Mouse (Mus musculus): Measurements from ENCODE around the gene Bad.

The Bad gene

DNA sequence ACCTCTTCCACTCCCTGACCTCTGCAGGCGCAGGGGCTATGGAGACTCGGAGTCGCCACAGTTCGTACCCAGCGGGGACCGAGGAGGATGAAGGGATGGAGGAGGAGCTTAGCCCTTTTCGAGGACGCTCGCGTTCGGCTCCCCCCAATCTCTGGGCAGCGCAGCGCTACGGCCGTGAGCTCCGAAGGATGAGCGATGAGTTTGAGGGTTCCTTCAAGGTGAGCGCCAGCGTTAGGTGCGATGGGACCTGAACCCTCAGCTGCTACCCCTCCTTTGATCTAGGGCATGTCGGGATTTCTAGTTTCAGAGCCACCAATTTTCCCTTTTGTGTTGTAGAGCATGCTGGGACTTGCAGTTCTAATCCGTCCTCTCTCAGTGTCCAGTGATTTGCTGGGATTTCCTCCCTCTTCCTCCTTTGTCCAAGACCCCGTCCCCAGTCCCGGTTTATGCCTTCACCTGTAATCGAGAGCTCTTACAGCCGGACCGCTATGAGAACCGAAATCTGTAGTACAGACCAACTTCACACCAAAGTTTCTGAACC lies 9.0 kb downstream of the Bad start:
- in situ Hi-C loops (cut with MboI; ENCODE audit: low pct_unique_long_range_greater_than_20kb in 1 of 2, low sequenced_read_pairs in 2 of 2, unreplicated experiment in 1 of 2) = no loop called here

DNA sequence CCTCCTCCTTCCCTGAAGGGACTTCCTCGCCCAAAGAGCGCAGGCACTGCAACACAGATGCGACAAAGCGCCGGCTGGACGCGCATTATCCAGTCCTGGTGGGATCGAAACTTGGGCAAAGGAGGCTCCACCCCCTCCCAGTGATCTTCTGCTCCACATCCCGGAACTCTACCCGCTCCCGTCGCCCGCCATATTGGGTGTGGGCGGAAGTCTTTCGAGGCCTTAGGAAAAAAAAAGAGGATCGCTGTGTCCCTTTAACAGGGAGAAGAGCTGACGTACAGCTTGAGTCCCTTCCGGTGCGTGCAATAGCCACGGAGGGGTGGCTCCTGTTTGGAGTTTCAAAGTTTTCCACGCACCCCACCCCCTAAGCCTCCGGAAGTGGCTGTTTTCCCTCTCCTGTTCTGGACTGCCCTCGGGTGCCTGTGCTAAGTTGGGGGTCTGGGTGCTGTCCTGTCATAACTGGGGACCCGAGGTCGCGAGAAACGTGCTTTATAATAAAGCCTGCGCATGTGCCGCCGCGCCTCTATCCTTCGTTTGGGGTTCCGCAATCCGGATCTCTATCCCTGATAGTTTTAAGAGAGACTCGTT lies 9.8 kb downstream of the Bad start:
- in situ Hi-C loops (cut with MboI; ENCODE audit: low pct_unique_long_range_greater_than_20kb in 1 of 2, low sequenced_read_pairs in 2 of 2, unreplicated experiment in 1 of 2) = no loop called here

DNA sequence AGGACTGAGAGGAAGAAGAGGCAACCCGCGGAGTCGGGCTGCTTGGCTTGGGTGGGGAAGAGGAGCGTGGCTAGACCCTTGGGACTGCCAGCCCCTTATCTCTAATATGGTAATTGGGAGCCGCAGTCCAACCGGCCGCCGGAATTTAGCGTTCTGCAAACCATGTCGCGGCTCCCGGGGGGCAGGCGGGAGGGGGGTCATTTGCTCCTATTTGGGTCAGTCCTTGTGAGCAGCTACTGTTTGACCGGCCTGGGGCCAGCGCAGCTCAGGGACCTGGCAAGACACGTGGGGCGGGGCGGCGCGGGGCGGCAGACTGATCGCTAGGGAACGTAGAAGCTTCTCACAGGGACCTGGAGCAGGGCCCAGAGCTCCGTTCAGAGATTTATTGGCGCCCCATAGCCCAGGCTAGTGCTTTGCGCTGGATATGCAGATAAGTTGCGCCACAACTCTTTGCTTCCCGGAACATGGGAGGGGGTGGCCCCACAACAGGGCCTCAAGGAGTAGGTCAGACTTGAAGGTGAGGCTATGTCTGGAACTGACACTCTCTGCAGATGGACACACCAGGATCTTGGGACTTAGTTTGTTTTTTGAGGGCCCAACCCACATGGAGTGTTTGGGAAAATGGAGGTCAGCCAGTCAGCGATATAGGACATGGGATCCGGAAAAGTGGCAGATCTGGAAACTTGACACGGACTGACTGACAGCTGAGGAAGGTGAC lies 10.5 kb downstream of the Bad start:
- in situ Hi-C loops (cut with MboI; ENCODE audit: low pct_unique_long_range_greater_than_20kb in 1 of 2, low sequenced_read_pairs in 2 of 2, unreplicated experiment in 1 of 2) = no loop called here

DNA sequence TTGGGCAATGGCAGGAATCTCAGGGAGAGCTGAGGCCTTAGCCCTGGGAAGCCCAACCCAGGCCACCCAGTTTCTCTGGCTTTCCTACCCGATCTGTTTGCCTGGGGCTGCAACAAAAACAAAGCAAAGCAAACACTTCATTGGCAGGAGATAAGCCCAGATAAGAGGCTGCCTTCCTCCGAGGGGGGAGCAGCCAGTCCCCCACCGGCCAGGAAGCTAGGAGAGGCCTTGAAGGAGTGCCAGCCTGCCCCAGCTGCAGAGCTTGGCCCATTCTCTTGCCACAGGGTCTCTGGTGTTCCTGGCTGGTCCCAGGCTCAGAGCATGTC lies 11.0 kb downstream of the Bad start:
- in situ Hi-C loops (cut with MboI; ENCODE audit: low pct_unique_long_range_greater_than_20kb in 1 of 2, low sequenced_read_pairs in 2 of 2, unreplicated experiment in 1 of 2) = no loop called here

DNA sequence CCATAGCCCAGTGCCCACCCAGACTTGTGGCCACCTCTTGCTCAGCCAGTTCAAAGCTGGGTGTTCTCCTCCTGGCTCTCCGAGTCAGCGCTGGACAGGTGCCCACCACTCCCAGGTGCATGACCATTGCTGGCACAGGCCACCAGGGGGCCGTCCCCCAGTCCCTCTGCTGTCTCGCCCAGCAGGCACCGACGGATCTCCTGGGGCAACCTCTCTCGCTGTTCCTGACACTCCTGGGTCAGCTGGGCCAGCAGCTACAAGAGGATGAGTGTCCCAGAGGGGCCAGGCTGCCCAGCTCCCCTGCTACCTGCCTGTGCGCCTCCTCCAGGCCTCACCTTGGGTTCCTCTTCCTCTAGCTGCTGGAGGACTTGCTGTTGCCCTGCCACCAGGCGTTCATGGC lies 12.4 kb downstream of the Bad start:
- in situ Hi-C loops (cut with MboI; ENCODE audit: low pct_unique_long_range_greater_than_20kb in 1 of 2, low sequenced_read_pairs in 2 of 2, unreplicated experiment in 1 of 2) = no loop called here

DNA sequence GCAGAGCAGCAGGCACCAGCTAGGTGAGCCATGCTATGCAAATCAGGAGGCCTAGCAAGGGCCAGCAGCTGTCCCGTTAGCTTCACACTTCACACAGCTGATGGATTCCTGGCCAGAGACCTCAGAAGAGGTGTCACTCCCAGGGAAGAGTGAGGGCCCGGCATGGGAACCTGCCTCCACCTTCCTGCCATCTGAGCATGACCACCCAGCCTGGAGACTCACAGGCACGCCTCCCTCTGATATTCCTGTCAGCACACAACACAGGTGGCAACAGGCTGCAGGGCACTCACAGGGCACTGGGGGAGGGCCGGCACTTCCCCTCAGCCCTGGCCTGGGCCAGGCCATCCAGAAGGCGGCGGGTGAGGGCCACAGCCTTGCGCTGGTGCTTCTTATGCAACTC lies 13.8 kb downstream of the Bad start:
- in situ Hi-C loops (cut with MboI; ENCODE audit: low pct_unique_long_range_greater_than_20kb in 1 of 2, low sequenced_read_pairs in 2 of 2, unreplicated experiment in 1 of 2) = no loop called here

DNA sequence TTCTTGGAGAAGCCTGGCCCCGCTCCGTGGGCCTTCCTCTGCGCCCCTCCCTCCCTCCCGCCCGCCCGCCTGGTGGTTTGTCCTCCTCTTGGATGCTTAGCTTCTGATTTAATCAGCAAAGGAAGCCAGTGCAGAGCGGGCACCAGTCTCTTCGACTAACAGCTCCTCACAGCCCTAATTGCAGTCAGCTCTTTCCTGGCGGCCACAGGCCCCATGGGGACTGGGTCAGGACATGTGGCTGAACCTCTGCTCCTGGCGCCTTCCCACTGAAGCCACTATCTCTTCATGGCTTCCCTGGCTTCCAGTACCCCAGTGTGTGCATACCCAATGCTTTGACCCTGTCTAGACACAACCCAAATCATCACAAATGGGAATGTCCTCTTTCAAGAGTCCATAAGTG lies 14.8 kb downstream of the Bad start:
- in situ Hi-C loops (cut with MboI; ENCODE audit: low pct_unique_long_range_greater_than_20kb in 1 of 2, low sequenced_read_pairs in 2 of 2, unreplicated experiment in 1 of 2) = no loop called here

DNA sequence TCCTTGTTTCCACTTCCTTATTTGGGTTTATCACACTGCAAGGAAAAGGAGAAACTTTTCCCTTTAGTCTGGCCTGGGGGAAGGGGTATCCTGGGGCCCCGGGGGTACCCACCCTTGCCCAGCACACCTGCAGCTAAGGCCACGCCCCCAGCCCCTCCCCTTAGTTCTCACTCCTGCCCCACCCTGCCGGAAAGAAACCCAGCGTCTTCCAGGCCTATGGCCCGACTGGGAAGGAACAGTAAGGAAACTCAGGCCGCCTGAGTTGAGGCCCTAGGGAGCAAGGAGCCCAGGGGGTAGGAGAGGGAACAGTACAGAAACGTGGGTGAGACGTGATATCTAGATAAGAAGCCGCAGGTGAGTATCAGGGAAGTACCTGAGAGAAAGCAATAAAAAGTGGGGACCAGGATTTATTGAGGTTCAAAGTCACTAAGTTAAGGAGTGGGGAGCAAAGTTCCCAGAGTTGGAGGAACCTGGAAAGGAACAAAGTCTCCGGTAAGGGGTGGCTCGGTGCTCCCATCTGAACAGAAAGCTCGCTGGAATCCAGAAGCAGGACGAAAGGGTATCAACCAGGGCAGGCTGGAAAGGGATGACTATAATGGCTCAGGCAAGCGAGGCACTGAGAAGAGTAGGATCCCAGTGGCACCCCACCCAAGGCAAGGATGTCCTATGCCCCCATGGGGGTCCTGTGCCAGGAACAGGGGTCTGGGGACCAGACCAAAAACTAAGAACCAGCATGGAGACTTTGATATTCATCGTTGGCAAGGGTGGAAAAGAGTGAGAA lies 27.0 kb downstream of the Bad start:
- in situ Hi-C loops (cut with MboI; ENCODE audit: low pct_unique_long_range_greater_than_20kb in 1 of 2, low sequenced_read_pairs in 2 of 2, unreplicated experiment in 1 of 2) = no loop called here

DNA sequence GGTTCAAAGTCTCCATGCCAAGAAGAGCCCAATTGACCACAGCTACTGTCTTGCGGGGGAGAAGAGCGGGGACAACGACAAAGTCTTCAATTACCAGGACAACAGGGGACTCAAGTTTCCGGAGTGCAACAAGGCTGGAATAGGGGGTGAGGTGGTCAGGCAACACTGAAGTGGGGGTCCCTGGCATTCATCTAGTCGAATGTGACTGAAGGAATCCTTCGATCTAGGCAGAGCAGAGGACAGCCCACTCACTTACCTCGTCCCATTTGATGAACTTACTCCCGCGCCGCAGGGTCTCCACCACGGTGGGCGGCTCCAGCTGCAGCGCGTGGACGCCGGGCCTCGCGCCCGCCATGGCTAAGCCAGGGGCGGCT lies 27.6 kb downstream of the Bad start:
- in situ Hi-C loops (cut with MboI; ENCODE audit: low pct_unique_long_range_greater_than_20kb in 1 of 2, low sequenced_read_pairs in 2 of 2, unreplicated experiment in 1 of 2) = no loop called here

DNA sequence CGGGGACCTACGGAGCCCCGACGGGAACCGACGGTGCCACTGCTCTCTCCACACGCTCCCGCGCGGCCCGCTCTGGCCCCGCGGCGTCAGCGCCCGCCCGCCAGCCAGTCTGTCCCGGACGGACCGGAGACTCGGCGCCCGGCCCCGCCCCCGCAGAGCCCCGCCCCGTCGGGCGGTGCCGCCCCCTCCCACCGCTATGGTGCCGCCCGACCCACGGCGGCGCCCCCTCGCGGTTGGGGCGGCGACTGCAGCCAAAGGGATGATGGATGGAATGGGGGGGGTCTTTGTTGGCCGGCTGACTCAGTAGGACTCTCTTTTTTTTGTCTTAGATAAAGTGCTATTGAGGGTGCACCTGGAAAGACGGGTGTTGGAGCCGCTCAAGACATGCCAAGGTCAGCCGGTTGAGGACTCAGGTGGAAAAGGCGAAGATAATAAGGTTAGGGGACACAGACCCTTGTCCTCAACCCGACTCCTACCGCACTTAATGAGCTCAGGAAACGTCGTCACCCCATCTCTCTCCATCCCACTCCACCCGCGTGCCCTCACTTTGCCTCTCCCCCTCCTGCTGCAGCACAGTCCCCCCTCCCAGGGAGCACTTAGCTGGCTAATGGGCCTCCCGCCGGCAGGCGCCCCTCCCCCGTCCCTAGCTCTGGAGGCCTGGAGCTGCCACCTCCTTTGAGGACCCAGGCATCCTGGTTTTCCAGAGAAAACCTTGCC lies 28.2 kb downstream of the Bad start:
- in situ Hi-C loops (cut with MboI; ENCODE audit: low pct_unique_long_range_greater_than_20kb in 1 of 2, low sequenced_read_pairs in 2 of 2, unreplicated experiment in 1 of 2) = no loop called here

DNA sequence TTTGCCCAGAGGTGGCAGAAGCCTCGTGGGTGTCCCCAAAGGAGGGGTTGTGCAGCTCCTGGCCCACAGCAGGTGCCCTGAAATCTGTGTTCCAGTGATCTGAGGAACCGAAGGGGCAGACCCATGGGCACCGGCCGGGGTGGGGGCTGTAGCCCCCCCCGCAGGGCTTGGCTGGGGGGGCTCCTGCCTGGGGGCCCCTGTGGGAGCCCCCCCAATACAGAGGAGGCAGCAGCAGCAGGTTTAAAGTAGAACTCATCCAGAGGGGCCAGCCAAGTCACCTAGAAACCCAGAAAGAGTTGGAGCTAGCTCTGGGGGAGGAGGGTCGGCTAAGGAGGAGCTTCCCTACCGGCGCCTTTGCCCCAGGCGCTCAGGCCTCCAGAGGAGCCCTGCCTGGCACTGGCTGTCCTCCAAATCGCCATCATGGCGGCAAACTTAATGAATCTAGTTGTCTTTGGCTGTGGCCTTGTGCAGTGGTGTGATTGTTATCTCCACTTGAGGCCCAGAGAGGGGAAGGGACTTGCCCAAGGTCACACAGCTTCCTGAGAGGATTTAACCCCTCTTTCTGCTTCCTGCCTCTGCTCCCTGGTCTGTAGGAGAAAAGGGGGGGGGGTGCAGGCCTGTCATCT lies 28.9 kb downstream of the Bad start:
- in situ Hi-C loops (cut with MboI; ENCODE audit: low pct_unique_long_range_greater_than_20kb in 1 of 2, low sequenced_read_pairs in 2 of 2, unreplicated experiment in 1 of 2) = no loop called here

DNA sequence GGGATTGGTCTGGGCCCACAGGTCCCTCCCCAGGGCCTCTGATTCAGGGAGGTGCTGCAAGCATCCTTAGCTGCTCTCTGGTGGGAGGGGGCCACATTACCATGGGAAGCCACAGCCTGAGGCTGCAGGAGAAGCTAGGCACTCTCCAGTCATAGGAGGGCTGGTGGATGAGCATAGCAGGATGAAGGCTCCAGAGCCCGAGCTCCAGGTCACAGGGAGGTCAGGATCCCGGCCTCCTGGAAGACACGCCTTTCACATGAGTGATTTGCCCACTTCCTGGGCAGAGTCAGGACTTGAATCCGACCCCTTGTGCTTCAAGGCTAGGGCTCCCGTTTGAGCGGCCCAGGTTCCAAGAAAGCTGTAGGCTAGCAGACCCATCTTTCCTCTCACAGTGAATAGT lies 30.0 kb downstream of the Bad start:
- in situ Hi-C loops (cut with MboI; ENCODE audit: low pct_unique_long_range_greater_than_20kb in 1 of 2, low sequenced_read_pairs in 2 of 2, unreplicated experiment in 1 of 2) = no loop called here

DNA sequence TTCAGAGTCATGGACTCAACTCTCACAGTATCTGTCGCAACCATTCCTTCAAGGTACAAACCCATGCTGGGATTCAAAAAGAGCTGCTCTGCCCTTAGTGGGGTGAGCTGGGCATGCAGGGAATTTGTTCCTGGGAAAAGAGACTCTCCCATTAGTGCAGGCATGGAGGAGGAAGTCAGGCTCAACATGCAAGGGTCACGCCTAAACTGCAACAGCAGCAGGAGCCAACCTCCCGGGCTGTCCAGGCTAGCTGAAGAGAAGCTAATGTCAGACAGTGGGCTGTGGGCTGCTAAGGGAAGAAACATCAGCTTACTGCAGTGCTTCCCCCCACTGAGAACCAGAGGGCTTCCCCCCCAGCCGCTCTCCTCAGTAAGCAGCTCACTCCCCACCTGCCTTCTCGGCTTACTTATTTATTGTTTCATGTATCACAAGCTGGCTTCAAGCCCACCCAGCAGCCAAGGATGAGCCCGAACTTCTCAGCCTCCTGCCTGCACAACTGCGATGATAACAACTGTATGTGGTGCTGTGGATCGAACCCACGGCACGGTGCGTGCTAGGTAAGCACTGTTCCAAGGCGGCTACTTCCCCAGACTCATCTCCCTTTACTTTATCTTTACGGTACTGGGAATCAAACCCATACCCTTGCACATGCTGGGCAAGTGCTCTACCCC lies 30.7 kb downstream of the Bad start:
- in situ Hi-C loops (cut with MboI; ENCODE audit: low pct_unique_long_range_greater_than_20kb in 1 of 2, low sequenced_read_pairs in 2 of 2, unreplicated experiment in 1 of 2) = no loop called here

DNA sequence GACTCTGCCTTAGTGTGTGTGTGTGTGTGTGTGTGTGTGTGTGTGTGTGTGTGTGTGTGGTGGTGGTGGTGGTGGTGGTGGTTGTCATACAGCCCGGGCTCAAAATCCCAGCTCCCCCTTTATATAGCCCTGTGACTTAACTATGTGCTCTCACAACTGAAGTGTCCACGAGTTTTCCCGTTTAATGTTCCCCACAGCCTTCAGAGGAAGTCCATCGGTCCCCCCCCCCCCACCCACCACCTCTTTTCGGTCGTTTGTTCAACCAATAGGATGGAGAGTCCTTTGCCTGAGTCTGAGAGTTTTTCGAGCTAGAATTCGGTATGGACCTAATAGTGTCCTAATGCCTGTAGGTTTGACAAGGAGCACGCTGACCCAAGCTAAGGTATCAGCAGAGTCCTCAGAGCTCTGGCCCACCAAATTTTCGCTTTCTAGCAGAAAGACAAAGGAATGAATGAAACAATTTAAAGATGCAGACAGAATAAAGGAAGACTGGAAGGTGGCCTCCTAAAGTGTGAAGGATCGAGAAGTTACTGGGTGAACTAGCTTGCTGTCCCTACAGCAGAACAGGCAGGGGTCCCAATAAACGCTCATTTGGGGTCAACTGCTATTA lies 32.0 kb downstream of the Bad start:
- in situ Hi-C loops (cut with MboI; ENCODE audit: low pct_unique_long_range_greater_than_20kb in 1 of 2, low sequenced_read_pairs in 2 of 2, unreplicated experiment in 1 of 2) = no loop called here

DNA sequence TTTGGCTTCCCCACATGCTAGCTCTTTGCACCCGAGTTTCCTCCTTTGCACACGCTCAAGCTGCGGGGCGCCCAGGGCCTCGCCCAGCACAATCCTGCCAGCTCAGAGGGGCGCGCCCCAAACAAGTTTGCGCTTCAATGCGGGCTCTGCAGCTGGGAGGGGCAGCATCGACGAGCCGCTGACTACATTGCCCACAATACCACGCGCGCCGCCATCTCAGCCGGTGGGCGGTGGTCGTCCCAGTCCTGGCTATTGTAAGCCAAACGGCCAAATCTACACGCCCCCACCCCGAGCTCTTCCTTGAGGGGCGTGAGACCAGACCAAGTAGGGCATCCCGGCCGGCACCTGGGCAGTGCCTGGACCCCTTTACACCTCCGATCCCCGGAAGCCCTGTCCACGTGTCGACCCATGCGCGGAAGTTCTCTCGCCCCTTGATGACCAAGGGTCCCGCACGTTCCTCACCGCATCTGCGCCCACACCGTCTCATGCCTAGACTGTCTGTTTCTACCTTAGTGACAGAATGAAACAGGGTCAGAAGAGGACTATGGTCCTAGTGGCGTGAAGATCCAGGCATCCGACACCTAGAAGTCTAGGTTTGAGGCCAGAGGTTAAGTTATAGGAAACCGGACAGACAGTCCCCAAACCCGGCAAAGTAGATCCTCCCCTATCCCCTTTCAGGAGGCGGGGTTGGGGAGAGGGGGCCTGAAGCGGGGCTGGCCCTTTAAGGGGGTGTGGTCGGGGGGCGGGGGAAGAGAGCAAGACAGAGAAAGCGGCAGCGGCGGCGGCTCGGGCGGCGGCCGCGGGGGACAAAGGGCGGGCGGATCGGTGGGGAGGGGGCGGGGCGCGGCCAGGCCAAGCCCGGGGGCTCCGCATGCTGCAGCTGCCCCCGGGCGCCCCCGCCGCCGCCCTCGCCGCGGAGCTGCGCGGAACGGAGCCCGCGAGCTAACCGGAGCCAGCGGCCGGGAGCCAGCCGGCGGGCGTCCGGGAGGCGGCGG lies 32.8 kb downstream of the Bad start, which contains the start of gene Ppp1r14b:
Gene Ppp1r14b (plus strand): TSS at position 758 of the 995 bp plus-strand sequence.
- in situ Hi-C loops (cut with MboI; ENCODE audit: low pct_unique_long_range_greater_than_20kb in 1 of 2, low sequenced_read_pairs in 2 of 2, unreplicated experiment in 1 of 2) = no loop called here

DNA sequence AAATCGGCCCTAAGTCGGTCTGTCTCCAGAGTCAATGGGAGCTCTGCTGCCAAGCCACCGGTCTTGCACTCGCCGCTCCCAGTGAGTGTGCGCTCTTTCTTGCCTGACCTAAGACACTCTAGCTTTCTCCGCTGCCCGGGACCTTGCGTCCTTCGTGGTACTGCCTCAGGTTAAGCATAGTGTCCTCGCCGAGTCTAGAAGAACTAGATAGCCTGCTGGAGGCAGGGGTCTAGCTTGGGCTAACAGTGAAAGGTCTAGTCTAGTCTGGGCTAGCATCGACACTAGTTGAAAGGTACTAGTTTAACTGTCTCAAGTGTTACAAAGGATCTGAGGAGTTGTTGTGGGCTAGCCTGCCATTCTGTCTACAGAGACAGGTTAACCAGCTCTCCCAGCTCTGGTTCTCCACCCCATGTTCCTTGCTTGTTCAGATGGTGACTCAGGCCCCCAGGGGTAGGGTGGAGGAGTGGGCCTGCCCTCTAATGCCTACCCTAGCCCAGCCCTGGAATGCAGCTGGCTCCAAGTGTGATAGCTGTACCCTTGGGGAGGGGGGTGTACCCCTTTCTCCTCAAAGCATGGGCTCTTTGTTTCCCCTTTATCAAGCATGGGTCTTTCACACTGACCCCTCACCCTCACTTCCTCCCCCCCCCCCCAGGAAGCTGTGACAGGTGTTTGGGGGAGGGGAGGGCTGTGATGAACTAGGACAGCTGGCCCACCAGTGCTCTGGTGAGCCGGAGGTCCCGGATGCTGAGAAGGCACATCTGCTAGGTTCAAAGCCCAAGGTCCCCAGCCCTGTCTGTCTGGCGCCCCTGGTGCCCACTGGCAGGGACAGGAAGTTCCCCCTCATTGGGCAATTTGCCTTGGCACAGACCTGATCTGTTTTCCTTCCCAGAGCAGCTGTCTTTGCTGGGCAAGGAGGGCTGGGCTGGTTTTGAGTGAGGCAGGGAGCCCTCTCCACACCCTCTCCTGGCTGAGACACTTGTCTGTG lies 34.2 kb downstream of the Bad start, which contains the start of gene Plcb3:
Gene Plcb3 (minus strand): TSS at position 934 of the 985 bp plus-strand sequence.
- in situ Hi-C loops (cut with MboI; ENCODE audit: low pct_unique_long_range_greater_than_20kb in 1 of 2, low sequenced_read_pairs in 2 of 2, unreplicated experiment in 1 of 2) = no loop called here
